Mouse (Mus musculus): Measurements from ENCODE around the gene Lrig3.

DNA sequence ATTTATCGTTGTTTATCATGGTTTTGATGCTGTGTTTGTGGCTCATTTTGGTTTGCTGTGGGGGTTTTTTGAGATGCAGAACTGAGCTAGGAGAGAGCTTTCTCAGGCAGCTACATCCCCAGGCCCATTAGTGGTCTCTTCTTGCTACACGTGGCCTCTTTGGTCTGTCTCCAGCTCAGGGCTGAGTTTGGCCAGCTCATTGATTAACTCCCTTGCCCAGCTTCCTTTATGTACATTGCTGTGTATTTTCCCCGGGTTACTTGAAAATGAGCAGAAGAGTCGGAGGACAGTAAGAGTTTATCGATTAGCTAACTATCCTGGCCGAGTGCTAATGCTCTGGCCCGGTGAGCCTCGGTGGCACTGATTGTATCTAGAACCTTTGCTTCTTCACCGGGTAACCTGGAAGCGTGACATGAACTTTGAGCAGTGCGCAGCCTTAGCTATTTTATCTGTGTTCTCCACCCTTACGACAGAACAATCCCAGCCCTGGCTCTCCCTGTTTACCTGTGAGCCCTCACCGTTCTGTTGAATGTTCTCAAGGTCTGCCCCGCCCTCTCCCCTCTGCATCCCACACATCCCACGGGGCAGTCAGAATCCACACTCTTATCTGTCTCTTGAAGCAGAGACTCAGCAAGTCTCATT lies 53.5 kb downstream of the Lrig3 start:
- TF ChIP-seq CTCF (IDR thresholded peaks at IDR 0.05; ENCODE audit: borderline replicate concordance, insufficient read depth, low read depth, low read length) (no peak), POLR2A (IDR thresholded peaks at IDR 0.05; ENCODE audit: borderline replicate concordance, insufficient read depth, low read length) (no peak)

Data from cerebellum, adult 2 months (tissue).